Mouse (Mus musculus) bone marrow macrophage, adult 2 months (primary cell): Measurements from ENCODE around the gene Gm826.

Experiments used
- CTCF ChIP-seq: IDR thresholded peaks from 2 replicates; pipeline ENCODE4 v1.5.1; 2012; ENCODE audit warnings: low read depth, mild to moderate bottlenecking, low read length, moderate library complexity
- POLR2A ChIP-seq: IDR thresholded peaks from 2 replicates; pipeline ENCODE4 v1.6.1; 2012; ENCODE audit warnings: mild to moderate bottlenecking, low read depth, low read length, borderline replicate concordance

GRCm38 (mm10) chr2:160318255-160318654, 15.7 kb downstream of the Gm826 start:
- TF ChIP-seq POLR2A (no peak), CTCF (no peak)
